Mouse (Mus musculus) cortical plate, adult 2 months (tissue): ENCODE measurements around the gene Tbx5.

Experiments used
- CTCF ChIP-seq: fragments of 200-500 bp; IDR thresholded peaks from 2 replicates; pipeline ENCODE4 v1.5.1; 2011; ENCODE audit warnings: mild to moderate bottlenecking, control low read depth, low read length; ENCODE audit not compliant: insufficient read depth; ENCODE audit errors: extremely low read depth
- POLR2A ChIP-seq: fragments of 200-500 bp; IDR thresholded peaks from 2 replicates; pipeline ENCODE4 v1.6.1; 2011; ENCODE audit warnings: mild to moderate bottlenecking, low read length, control low read depth; ENCODE audit not compliant: insufficient read depth; ENCODE audit errors: extremely low read depth

DNA sequence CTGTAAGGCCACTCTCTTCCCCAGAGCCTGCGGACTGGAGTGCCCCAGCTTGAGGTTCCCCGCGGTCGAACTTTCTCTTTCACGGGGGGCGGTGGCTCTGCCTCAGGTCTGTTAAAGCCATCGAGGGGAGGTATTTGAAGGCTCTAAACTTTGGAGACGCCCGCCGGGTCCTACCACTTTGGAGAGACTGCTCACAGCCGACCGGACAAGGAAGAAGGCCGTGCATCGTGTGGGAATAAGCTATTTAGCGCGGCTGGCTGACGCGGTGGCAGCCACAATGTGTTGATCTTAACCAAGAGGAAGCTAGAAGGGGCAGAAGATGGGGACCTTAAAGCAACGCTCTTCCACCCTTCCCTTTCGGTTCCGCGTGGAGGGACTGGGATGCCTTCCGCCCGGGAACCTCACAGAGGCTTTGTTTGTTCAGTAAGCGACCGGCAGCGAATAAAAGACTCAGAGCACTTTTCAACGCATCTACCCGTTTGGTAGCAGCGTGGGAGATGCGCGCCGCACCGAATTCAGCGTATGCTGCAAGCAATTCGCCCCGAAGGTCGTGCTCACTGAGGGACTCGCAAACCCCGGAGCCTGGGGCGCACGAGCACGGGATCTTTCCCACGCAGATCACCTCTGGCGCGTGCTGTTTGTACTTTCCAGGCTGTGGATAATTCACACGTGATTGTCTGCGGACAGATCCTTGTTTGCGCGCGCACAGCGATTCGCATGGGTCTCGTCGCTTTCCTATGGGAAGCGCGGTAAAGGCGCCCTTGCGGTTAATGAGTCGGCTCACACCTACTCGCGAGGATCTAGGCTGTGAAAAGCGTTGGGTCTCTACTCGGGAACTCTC is 28.8 kb upstream of the Tbx5 start:
- no peak for TF ChIP-seq POLR2A
- TF ChIP-seq CTCF, result no peak
